Comparison of ENCODE assay signal across 22 mouse cellular contexts in the genomic region with DNA sequence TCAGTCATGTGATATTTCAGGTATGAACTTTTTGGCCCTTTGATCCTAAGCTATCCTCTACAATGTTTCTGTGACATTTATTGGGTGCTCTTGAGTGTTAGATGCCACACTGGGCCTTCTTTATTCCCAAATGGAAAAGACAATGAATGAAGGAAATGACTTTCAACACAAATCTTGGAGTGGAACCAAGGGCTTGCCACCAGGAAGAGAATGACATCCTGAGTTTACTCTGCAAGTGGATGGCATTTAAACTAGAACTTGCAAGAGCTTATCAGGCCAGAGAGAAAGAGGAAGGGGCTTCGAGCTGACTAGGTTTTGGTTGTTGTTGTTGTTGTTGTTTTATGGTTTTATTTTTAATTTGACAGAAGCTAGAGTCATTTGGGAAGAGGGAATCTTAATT. TPM values are rescaled to one million over a fixed set of nuclear protein-coding genes. Genes with fewer than 3 reads are reported as not detected.
DNase-seq lines count a peak whose midpoint lies in the region; ATAC-seq and TF ChIP-seq lines count a peak whose summit lies in the region.
"Had no signal": no experiment of that assay in that cellular context is flagged by ENCODE, and none has a peak within 500 bp of the region (broad histone marks: within the 10 kb centered on the region; RNA-seq: fewer than 3 reads in every experiment).

No protein-coding gene starts in this region.

- H3K9me3 ChIP-seq in lung, postnatal 0 days (ENCODE audit: low read length), result peaks cover 9% of the 10 kb centered on the region

- H3K9ac ChIP-seq in lung, postnatal 0 days (replicated peaks; ENCODE audit: low read depth), result no peak overlapping the region
- H3K9ac ChIP-seq: embryonic facial prominence, embryonic 12.5 days; embryonic facial prominence, embryonic 15.5 days; forebrain, embryonic 15.5 days; hindbrain, embryonic 12.5 days; hindbrain, embryonic 15.5 days had no signal

- no peak for ATAC-seq in lung, postnatal 0 days
- ATAC-seq: forebrain, embryonic 15.5 days; Patski had no signal

- peak; percentile 7 for DNase-seq in heart, adult 11 months
- no peak for DNase-seq in heart, adult 9 months (ENCODE audit: low spot score in 2 of 2)
- DNase-seq in lung, postnatal 0 days (ENCODE audit: low spot score), result no peak
- DNase-seq in lung, postnatal 25 days (ENCODE audit: low spot score), result peak; percentile 58
- DNase-seq in urinary bladder, postnatal 25 days (ENCODE audit: low spot score), result no peak
- DNase-seq in urinary bladder, adult 18-20 months (ENCODE audit: low spot score in 2 of 2), result no peak
- DNase-seq: adrenal gland, postnatal 10 days; adrenal gland, postnatal 36 days; cerebellum, adult 18-20 months; cerebellum, adult 9-10 months; cerebellum, postnatal 14 days; gastrocnemius, postnatal 25 days; heart, adult 2 months had no signal

- H3K27me3 ChIP-seq in lung, postnatal 0 days (replicated peaks; ENCODE audit: insufficient read depth, low read length), result no peaks in the 10 kb centered on the region
- H3K27me3 ChIP-seq: CH12.LX; embryonic facial prominence, embryonic 12.5 days; embryonic facial prominence, embryonic 15.5 days; forebrain, embryonic 15.5 days; hindbrain, embryonic 12.5 days; hindbrain, embryonic 15.5 days; Patski had no signal

- H3K4me2 ChIP-seq in lung, postnatal 0 days (replicated peaks; ENCODE audit: low read depth, low read length), result no peak overlapping the region
- H3K4me2 ChIP-seq: embryonic facial prominence, embryonic 12.5 days; embryonic facial prominence, embryonic 15.5 days; forebrain, embryonic 15.5 days; heart, embryonic 11.5 days; hindbrain, embryonic 12.5 days; hindbrain, embryonic 15.5 days had no signal

- peak; percentile 52; the same call in 1 of the 2 replicates for TF ChIP-seq EP300 in lung, postnatal 0 days (IDR thresholded peaks at IDR 0.05)

- H3K27ac ChIP-seq in lung, postnatal 0 days (ENCODE audit: low read length), result no peak overlapping the region
- H3K27ac ChIP-seq: embryonic facial prominence, embryonic 12.5 days; embryonic facial prominence, embryonic 15.5 days; forebrain, embryonic 15.5 days; heart, adult 2 months; hindbrain, embryonic 12.5 days; hindbrain, embryonic 15.5 days had no signal

- H3K4me1 ChIP-seq in lung, postnatal 0 days (ENCODE audit: insufficient read depth, low read depth, low read length), result no peaks in the 10 kb centered on the region
- H3K4me1 ChIP-seq: embryonic facial prominence, embryonic 12.5 days; embryonic facial prominence, embryonic 15.5 days; forebrain, embryonic 15.5 days; hindbrain, embryonic 12.5 days; hindbrain, embryonic 15.5 days had no signal

- WGBS in lung, postnatal 0 days, result 31% methylated on average over 1 of the region's 1 CpGs

- H3K36me3 ChIP-seq in lung, postnatal 0 days (ENCODE audit: insufficient read depth, low read length), result no peaks in the 10 kb centered on the region
- H3K36me3 ChIP-seq: embryonic facial prominence, embryonic 12.5 days; embryonic facial prominence, embryonic 15.5 days; forebrain, embryonic 15.5 days; G1E; hindbrain, embryonic 12.5 days; hindbrain, embryonic 15.5 days had no signal

- no peak overlapping the region for H3K4me3 ChIP-seq in lung, postnatal 0 days (ENCODE audit: low read depth, low read length)
- H3K4me3 ChIP-seq: embryonic facial prominence, embryonic 12.5 days; embryonic facial prominence, embryonic 15.5 days; forebrain, embryonic 15.5 days; heart, adult 2 months; hindbrain, embryonic 12.5 days; hindbrain, embryonic 15.5 days had no signal

- no peak for TF ChIP-seq CTCF in lung, postnatal 0 days (IDR thresholded peaks at IDR 0.05)

RNA-seq across cellular contexts. Expression of a gene that starts 56.1 kb away (rescaled TPM):
- polyA plus RNA-seq in lung, postnatal 0 days (2015; fragmentation: Nextera tagmentation; extraction: Ambion mirVana), result 38.7 and 58.1 TPM in 2 replicates

Comparison
In these comparisons a context has a peak if more than half of its experiments do, and no peak if none do; other contexts are left out.
1. DNase-seq: peak in heart, adult 11 months (single experiment) and lung, postnatal 25 days (single experiment); none in heart, adult 9 months (0 of 2), lung, postnatal 0 days (single experiment), urinary bladder, postnatal 25 days (single experiment) and urinary bladder, adult 18-20 months (0 of 2).